Mouse (Mus musculus) liver, embryonic 13.5 days (tissue): ENCODE results near the gene Zfp800. TPM values are rescaled to one million over a fixed set of nuclear protein-coding genes. Genes with fewer than 3 reads are reported as not detected.

Experiments used
- ATAC-seq: fragments of 200-750 bp; cut with Nextera tagmentation; 2 replicates; pipeline ENCODE4 v1.8.0; 2017; ENCODE audit warnings: low read depth, mild to moderate bottlenecking, moderate number of reproducible peaks, moderate library complexity
- DNase-seq: peaks from one replicate; pipeline ENCODE4 v3.0.0; 2022
- H3K27ac ChIP-seq: fragments of 300-500 bp; sonication (generic); 2 replicates; pipeline ENCODE4 v1.5.1; 2015; ENCODE audit warnings: moderate library complexity, mild to moderate bottlenecking, inconsistent platforms
- H3K27me3 ChIP-seq: fragments of 300-500 bp; sonication (generic); 2 replicates; pipeline ENCODE4 v1.6.1; 2015; ENCODE audit warnings: mild to moderate bottlenecking, inconsistent platforms
- H3K36me3 ChIP-seq: fragments of 300-500 bp; sonication (generic); 2 replicates; pipeline ENCODE4 v1.6.1; 2015; ENCODE audit warnings: mild to moderate bottlenecking, inconsistent platforms
- H3K4me1 ChIP-seq: fragments of 300-500 bp; sonication (generic); replicated peaks from 2 replicates; pipeline ENCODE4 v1.6.1; 2015; ENCODE audit warnings: inconsistent platforms
- H3K4me2 ChIP-seq: fragments of 300-500 bp; sonication (generic); 2 replicates; pipeline ENCODE4 v1.6.1; 2015; ENCODE audit warnings: inconsistent platforms, mild to moderate bottlenecking, moderate library complexity
- H3K4me3 ChIP-seq: fragments of 300-500 bp; sonication (generic); replicated peaks from 2 replicates; pipeline ENCODE4 v1.5.1; 2015; ENCODE audit warnings: mild to moderate bottlenecking, inconsistent platforms
- H3K9ac ChIP-seq: fragments of 300-500 bp; sonication (generic); 2 replicates; pipeline ENCODE4 v1.6.1; 2015; ENCODE audit warnings: mild to moderate bottlenecking, inconsistent platforms
- H3K9me3 ChIP-seq: fragments of 300-500 bp; sonication (generic); replicated peaks from 2 replicates; pipeline ENCODE4 v1.6.1; 2016; ENCODE audit warnings: inconsistent platforms
- WGBS: fragments of 180-500 bp; shearing (Covaris S2); methylation state at CpG from one replicate; pipeline ENCODE4 v1.1.7; 2015; ENCODE audit not compliant: insufficient replicate concordance; 5-methylcytosine and 5-hydroxymethylcytosine counted together
- polyA plus RNA-seq: library from polyadenylated mRNA; unstranded; fragments of >200 nt; fragmentation: Nextera tagmentation; extraction: Ambion mirVana; gene quantifications from 2 replicates; pipeline ENCODE4 v1.2.1, GENCODE M21; 2015

Zfp800 gene
- polyA plus RNA-seq, 1 experiment from 2014 or later: 33.3 TPM

DNA sequence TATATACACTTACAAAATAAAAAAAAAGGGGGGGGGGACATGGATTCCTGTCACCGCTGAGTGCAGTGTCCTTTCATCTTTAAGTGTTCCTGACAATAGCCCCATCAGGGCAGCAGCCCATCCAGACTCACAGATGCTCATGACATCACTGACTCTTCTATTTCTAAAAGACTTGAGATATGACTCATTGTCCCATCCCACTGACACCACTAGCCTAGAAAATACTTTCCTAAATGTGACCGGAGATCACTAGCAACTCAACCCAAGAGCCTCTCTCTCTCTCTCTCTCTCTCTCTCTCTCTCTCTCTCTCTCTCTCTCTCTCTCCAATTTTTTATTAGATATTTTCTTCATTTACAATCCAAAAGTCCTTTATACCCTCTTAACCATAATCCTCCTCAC is 205.9 kb downstream of the Zfp800 start:
- no peaks in the 10 kb centered on the region for H3K27me3 ChIP-seq
- no peak overlapping the region for H3K27ac ChIP-seq
- H3K9me3 ChIP-seq: no peaks in the 10 kb centered on the region
- no peak for ATAC-seq
- H3K9ac ChIP-seq: no peak overlapping the region
- H3K36me3 ChIP-seq: no peaks in the 10 kb centered on the region
- no peak overlapping the region for H3K4me2 ChIP-seq
- 84% methylated on average over 2 of the region's 2 CpGs for WGBS
- DNase-seq: no peak
- H3K4me3 ChIP-seq: no peak overlapping the region
- no peaks in the 10 kb centered on the region for H3K4me1 ChIP-seq

Other genes with a start within 250 kb of the Zfp800 start
- gene Arf5, start 25.6 kb upstream of the Zfp800 start, polyA plus RNA-seq: 388 and 403 TPM in 2 replicates
- 0.44 and 1.2 TPM in 2 replicates for gene Fscn3, start 29.8 kb upstream of the Zfp800 start, polyA plus RNA-seq
- 3.7 and 4.4 TPM in 2 replicates for gene Gcc1, start 30.4 kb upstream of the Zfp800 start, polyA plus RNA-seq
- gene Pax4, start 51.3 kb upstream of the Zfp800 start, polyA plus RNA-seq: not detected in 2 replicates
- gene Snd1, start 77.1 kb upstream of the Zfp800 start, polyA plus RNA-seq: 55.2 and 63.2 TPM in 2 replicates